Mouse (Mus musculus) myocyte (in vitro differentiated cells): Measurements from ENCODE around the gene Snrpb. TPM values are rescaled to one million over a fixed set of nuclear protein-coding genes. Genes with fewer than 3 reads are reported as not detected.

Source experiments
- H3K27me3 ChIP-seq: one replicate; pipeline ENCODE4 v1.6.1; 2011; ENCODE audit not compliant: control insufficient read depth, insufficient read depth, insufficient read length
- H3K36me3 ChIP-seq: one replicate; pipeline ENCODE4 v1.6.1; 2011; ENCODE audit not compliant: control insufficient read depth, insufficient read depth
- H3K4me2 ChIP-seq: one replicate; pipeline ENCODE4 v1.6.1; 2011; ENCODE audit warnings: low read depth, control low read depth
- H3K4me3 ChIP-seq: one replicate; pipeline ENCODE4 v1.5.1; 2011; ENCODE audit warnings: mild to moderate bottlenecking, control low read depth, moderate library complexity
- H3K79me2 ChIP-seq: one replicate; pipeline ENCODE4 v1.6.1; 2011; ENCODE audit not compliant: control insufficient read depth, insufficient read depth
- H3ac ChIP-seq: one replicate; pipeline ENCODE4 v1.6.1; 2011; ENCODE audit not compliant: control insufficient read depth, insufficient read length
- CEBPB ChIP-seq: IDR thresholded peaks from 2 replicates; pipeline ENCODE4 v1.6.1; 2011; ENCODE audit warnings: mild to moderate bottlenecking, moderate library complexity; ENCODE audit not compliant: poor library complexity, insufficient read depth, severe bottlenecking
- E2F4 ChIP-seq: IDR thresholded peaks from one replicate; pipeline ENCODE4 v1.6.1; 2011; ENCODE audit warnings: mild to moderate bottlenecking, control low read depth, moderate library complexity; ENCODE audit not compliant: insufficient read depth
- MAX ChIP-seq: IDR thresholded peaks from one replicate; pipeline ENCODE4 v1.6.1; 2011; ENCODE audit warnings: low read depth, mild to moderate bottlenecking, control low read depth
- MYOD1 ChIP-seq, 3 experiments: IDR thresholded peaks; one replicate each; pipeline ENCODE4 v1.6.1; 2011; ENCODE audit warnings: control low read depth in 2 of 3, low read depth in 2 of 3, mild to moderate bottlenecking in 2 of 3, moderate library complexity in 1 of 3; ENCODE audit not compliant: insufficient read length in 2 of 3, control insufficient read depth in 1 of 3
- MYOG ChIP-seq, 3 experiments: IDR thresholded peaks; one replicate each; pipeline ENCODE4 v1.6.1; 2011; ENCODE audit warnings: control low read depth in 2 of 3, low read depth in 2 of 3, mild to moderate bottlenecking in 2 of 3; ENCODE audit not compliant: insufficient read length in 2 of 3, control insufficient read depth in 1 of 3, insufficient read depth in 1 of 3
- POLR2A ChIP-seq: IDR thresholded peaks from one replicate; pipeline ENCODE4 v1.6.1; 2011; ENCODE audit warnings: low read depth, mild to moderate bottlenecking, control low read depth, moderate library complexity; ENCODE audit not compliant: insufficient read length
- POLR2AphosphoS2 ChIP-seq: IDR thresholded peaks from one replicate; pipeline ENCODE4 v1.6.1; 2011; ENCODE audit warnings: low read depth, control low read depth; ENCODE audit not compliant: insufficient read length
- REST ChIP-seq: IDR thresholded peaks from one replicate; pipeline ENCODE4 v1.6.1; 2011; ENCODE audit warnings: mild to moderate bottlenecking, control low read depth, moderate library complexity; ENCODE audit not compliant: insufficient read depth, insufficient read length
- SRF ChIP-seq: IDR thresholded peaks from one replicate; pipeline ENCODE4 v1.6.1; 2011; ENCODE audit warnings: low read depth; ENCODE audit not compliant: control insufficient read depth, insufficient read length
- TCF12 ChIP-seq: IDR thresholded peaks from one replicate; pipeline ENCODE4 v1.6.1; 2011; ENCODE audit warnings: mild to moderate bottlenecking, control low read depth; ENCODE audit not compliant: poor library complexity, insufficient read depth, severe bottlenecking
- TCF3 ChIP-seq: IDR thresholded peaks from one replicate; pipeline ENCODE4 v1.6.1; 2011; ENCODE audit warnings: low read depth, control low read depth; ENCODE audit not compliant: insufficient read length
- USF1 ChIP-seq: IDR thresholded peaks from one replicate; pipeline ENCODE4 v1.6.1; 2011; ENCODE audit warnings: low read depth, mild to moderate bottlenecking, control low read depth, moderate library complexity
- polyA plus RNA-seq: library from polyadenylated mRNA; unstranded; fragments of >200 nt; fragmentation: generic; extraction: Trizol; gene quantifications from one replicate; pipeline ENCODE4 v1.2.1, GENCODE M21; 2012; ENCODE audit warnings: missing spikeins

The Snrpb gene
- polyA plus RNA-seq, 1 experiment, result 526 TPM

- TF ChIP-seq POLR2A (no peak), SRF (no peak), E2F4 (no peak), MYOD1 (IDR thresholded peaks at IDR 0.05; ENCODE audit: control insufficient read depth in 1 of 3, insufficient read length in 2 of 3, low read depth in 2 of 3) (no peak), CEBPB (no peak), TCF12 (no peak), MAX (no peak), POLR2AphosphoS2 (no peak), REST (no peak), MYOG (IDR thresholded peaks at IDR 0.05; ENCODE audit: control insufficient read depth in 1 of 3, insufficient read depth in 1 of 3, insufficient read length in 2 of 3, low read depth in 2 of 3) (no peak), TCF3 (no peak), USF1 (no peak)
- Histone ChIP-seq H3K27me3 (peaks cover 10% of the 10 kb centered on the region), H3K4me2 (no peak overlapping the region), H3K36me3 (no peaks in the 10 kb centered on the region), H3ac (no peak overlapping the region), H3K4me3 (no peak overlapping the region), H3K79me2 (no peaks in the 10 kb centered on the region)
Observed at GRCm38 (mm10) chr2:130200961-130201360, 21.8 kb upstream of the Snrpb start.

GRCm38 (mm10) chr2:130194894-130195293 is 15.7 kb upstream of the Snrpb start, which contains the start of gene Tmc2:
Gene Tmc2, plus strand, starts transcription at chr2:130195194.
- Histone ChIP-seq H3K36me3 (no peaks in the 10 kb centered on the region), H3K4me2 (no peak within 1 kb of the TSS), H3K79me2 (no peaks in the 10 kb centered on the region)

GRCm38 (mm10) chr2:130188391-130188790 is 9.2 kb upstream of the Snrpb start:
- Histone ChIP-seq H3ac (no peak overlapping the region), H3K4me2 (no peak overlapping the region), H3K36me3 (no peaks in the 10 kb centered on the region), H3K79me2 (no peaks in the 10 kb centered on the region), H3K4me3 (no peak overlapping the region), H3K27me3 (no peaks in the 10 kb centered on the region)
- TF ChIP-seq POLR2AphosphoS2 (no peak), TCF3 (no peak), REST (no peak), MYOG (IDR thresholded peaks at IDR 0.05; ENCODE audit: control insufficient read depth in 1 of 3, insufficient read depth in 1 of 3, insufficient read length in 2 of 3, low read depth in 2 of 3) (no peak), MYOD1 (IDR thresholded peaks at IDR 0.05; ENCODE audit: control insufficient read depth in 1 of 3, insufficient read length in 2 of 3, low read depth in 2 of 3) (no peak), TCF12 (no peak)

More at GRCm38 (mm10) chr2:130194894-130195293, 15.7 kb upstream of the Snrpb start, which contains the start of gene Tmc2:
- no peak within 1 kb of the TSS for H3ac ChIP-seq
- H3K4me3 ChIP-seq, result no peak within 1 kb of the TSS
- TF ChIP-seq MYOD1 (IDR thresholded peaks at IDR 0.05; ENCODE audit: control insufficient read depth in 1 of 3, insufficient read length in 2 of 3, low read depth in 2 of 3) (no peak), POLR2A (no peak), TCF3 (no peak), POLR2AphosphoS2 (no peak), TCF12 (no peak), MAX (no peak), REST (no peak)
- no peaks in the 10 kb centered on the region for H3K27me3 ChIP-seq

GRCm38 (mm10) chr2:130179507-130180019 is 360 bp upstream of the Snrpb start:
- Histone ChIP-seq H3K4me3 (peak overlapping the region; percentile 70), H3K4me2 (peak overlapping the region; percentile 90), H3K27me3 (no peaks in the 10 kb centered on the region), H3K79me2 (peaks cover 43% of the 10 kb centered on the region), H3ac (peak overlapping the region; percentile 82), H3K36me3 (peaks cover 19% of the 10 kb centered on the region)
- TF ChIP-seq SRF (no peak), E2F4 (no peak), USF1 (no peak), REST (no peak), CEBPB (no peak)

- Histone ChIP-seq H3K79me2 (peaks cover 43% of the 10 kb centered on the region), H3K4me3 (peak overlapping the region; percentile 70), H3K4me2 (peak overlapping the region; percentile 82), H3ac (peak overlapping the region; percentile 82), H3K27me3 (no peaks in the 10 kb centered on the region), H3K36me3 (peaks cover 25% of the 10 kb centered on the region)
- TF ChIP-seq POLR2AphosphoS2, result no peak
- no peak for TF ChIP-seq TCF3
- TF ChIP-seq POLR2A, result no peak
- TF ChIP-seq MYOD1 (IDR thresholded peaks at IDR 0.05; ENCODE audit: control insufficient read depth in 1 of 3, insufficient read length in 2 of 3, low read depth in 2 of 3), result no peak
- TF ChIP-seq USF1, result no peak
- no peak for TF ChIP-seq REST
- no peak for TF ChIP-seq MAX
- TF ChIP-seq E2F4, result no peak
- no peak for TF ChIP-seq SRF
- no peak for TF ChIP-seq MYOG (IDR thresholded peaks at IDR 0.05; ENCODE audit: control insufficient read depth in 1 of 3, insufficient read depth in 1 of 3, insufficient read length in 2 of 3, low read depth in 2 of 3)
- no peak for TF ChIP-seq CEBPB
- no peak for TF ChIP-seq TCF12
Observed at GRCm38 (mm10) chr2:130178381-130178705, 860 bp downstream of the Snrpb start.
